Mouse (Mus musculus) heart, postnatal 0 days (tissue): Measurements from ENCODE around the gene Mmp23.

Experiments used
- CTCF ChIP-seq: IDR thresholded peaks from 2 replicates; pipeline ENCODE4 v1.5.1; 2016; ENCODE audit warnings: antibody characterized with exemption, control low read depth, low read depth
- EP300 ChIP-seq: IDR thresholded peaks from 2 replicates; pipeline ENCODE4 v1.6.1; 2016; ENCODE audit warnings: antibody characterized with exemption, low read depth

DNA sequence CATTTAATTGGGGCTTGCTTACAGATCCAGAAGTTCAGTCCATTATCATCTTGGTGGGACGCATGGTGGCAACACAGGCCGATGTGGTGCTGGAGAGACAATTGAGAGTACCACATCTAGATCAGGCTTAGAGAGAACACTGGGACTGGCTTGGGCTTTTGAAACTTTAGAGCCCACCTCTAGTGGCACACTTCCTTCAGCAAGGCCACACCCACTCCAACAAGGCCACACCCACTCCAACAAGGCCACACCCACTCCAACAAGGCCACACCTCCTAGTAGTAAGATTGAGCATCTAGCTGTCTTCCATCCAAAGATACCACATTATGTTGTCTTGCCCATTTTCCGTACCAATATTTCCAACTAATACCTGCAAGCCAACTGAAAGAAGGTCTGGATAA lies 39.2 kb upstream of the Mmp23 start:
- no peak for TF ChIP-seq EP300
- TF ChIP-seq CTCF: no peak
